Mouse (Mus musculus) forelimb bud, embryonic 11.5 days (tissue): ENCODE results near the gene Clec3a.

Experiments used
- DNase-seq: peaks from one replicate; pipeline ENCODE4 v3.0.0-alpha.2; 2012; ENCODE audit warnings: low read depth, low spot score

Gene Clec3a

GRCm38 (mm10) chr8:114455953-114456352 is 38.1 kb downstream of the Clec3a start:
- DNase-seq, result no peak

DNA sequence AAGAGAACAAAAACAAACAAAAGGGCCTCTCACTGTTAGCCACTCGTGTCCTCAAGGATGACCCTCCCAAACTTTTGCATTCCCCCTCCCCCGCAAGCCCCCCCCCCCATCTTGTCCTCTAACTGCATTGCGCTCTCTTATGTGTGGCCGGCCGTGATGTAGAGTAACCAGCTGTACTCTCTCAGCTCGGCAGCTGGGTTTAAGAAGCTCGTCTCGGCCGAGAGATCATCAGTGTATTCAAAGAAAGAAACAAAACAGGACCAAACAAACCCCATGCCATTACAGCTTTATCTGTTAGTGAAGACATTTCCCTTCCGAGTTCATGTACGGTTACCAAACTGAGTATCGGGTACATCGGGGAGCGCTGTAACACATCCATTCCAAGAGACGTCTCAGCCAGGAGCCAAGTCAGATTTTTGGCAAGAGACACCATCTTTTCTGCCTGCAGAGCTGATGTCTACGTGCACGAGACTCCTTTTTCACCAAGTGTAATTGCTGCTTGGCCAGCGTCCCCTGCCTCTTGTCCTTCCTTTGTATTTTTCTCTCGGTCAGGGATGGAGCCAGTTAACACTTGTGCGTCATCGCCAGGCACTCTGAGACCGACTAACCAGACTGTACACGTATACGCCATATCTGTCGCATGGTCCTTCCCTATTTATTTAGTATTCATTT is 40.4 kb downstream of the Clec3a start:
- DNase-seq, result no peak

- no peak for DNase-seq
These were observed 42.7 kb downstream of the Clec3a start for GRCm38 (mm10) chr8:114460600-114460999.

GRCm38 (mm10) chr8:114462591-114462990 is 44.7 kb downstream of the Clec3a start:
- DNase-seq, result no peak

DNA sequence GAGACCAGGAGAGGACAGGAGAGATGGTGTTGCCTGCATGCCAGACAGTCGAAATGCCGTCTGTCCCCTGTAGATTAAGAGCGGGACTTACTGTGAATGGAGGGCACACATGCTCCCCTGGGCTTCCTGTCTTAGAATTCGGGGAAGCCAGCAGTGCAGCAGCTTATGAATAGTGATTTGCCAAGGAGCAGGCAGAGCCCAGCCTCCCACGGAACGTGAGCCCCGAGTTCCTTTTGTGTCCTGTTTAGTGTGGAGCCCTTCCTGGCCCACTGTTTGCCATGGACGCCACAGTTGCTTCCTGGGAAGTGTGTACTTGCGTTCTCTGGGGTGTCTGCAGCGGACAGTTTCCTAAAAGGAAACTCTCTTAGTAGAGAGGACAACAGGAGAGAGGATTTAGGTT is 45.4 kb downstream of the Clec3a start:
- no peak for DNase-seq

DNA sequence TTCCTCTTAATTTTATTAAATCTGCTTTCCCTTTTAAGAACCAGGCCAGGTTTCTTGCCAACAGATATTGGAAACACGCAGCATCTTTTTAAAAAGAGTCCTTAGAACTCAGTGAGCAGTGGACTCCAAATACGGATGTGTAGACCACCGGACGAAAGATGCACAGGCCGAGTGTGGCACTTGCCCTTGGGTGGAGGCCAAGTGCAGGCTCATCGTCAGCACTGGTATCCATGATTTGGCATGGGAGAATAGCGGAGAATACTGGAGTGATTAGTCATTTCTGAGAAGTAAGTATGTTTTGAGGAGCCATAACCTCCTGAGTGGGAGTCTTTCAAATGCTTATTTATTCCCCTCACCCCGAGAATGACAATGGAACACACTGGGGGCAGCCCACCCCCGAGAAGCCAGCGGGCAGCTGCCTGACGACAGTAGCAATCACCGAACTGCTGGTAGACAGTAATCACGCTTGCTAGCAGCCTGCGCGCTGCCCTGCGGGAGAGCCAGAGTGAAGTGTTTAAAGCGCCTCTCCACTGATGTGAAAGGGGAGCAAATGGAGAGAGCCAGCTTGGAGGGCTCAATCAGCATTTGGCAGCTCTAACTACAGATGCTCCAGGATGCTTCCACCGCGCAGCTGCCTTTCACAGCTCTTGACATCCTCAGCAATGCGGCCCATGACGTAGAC is 50.8 kb downstream of the Clec3a start:
- no peak for DNase-seq

DNA sequence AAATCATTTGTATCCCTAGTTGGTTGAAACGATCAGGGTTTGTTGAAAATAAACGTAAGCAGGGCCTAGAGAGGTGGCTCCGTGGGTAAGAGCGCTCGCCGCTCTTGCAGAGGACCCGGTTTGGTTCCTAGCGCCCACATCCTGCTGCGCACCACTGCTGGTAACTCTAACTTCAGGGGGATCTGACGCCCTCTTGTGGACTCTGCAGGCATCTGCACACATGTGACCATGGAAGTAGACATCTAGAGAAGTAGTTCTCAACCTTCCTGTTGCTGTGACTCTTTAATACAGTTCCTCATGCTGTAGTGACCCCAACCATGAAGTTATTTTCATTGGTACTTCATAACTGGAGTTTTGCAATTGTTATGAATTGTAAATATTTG is 51.3 kb downstream of the Clec3a start:
- DNase-seq, result no peak

DNA sequence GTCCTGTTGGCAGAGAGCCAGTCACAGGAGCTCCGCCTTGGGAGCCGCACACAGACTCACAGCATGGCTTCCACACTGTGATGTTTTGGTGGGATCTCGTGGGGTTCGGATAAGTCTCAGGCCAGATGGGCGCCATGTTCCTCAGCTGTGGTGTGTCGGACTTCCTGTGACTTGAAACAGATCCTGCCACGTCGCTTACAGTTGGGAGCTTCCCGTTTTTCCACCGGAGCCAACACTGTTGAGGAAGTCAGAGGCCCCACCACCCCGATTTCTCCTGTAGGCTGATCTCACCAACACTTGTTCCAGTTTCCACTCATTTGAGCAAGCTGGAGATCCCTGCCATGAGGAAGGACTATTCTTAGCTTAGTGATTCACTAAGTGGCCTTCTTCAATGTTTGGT is 55.7 kb downstream of the Clec3a start:
- no peak for DNase-seq
